Mouse (Mus musculus) E14TG2a.4 (cell line): Measurements from ENCODE around the gene Syngap1.

Experiments used
- CTCF ChIP-seq: conservative IDR thresholded peaks from 2 replicates; pipeline ENCODE4 v1.5.1; 2014; ENCODE audit warnings: low read length
- POU5F1 ChIP-seq: IDR thresholded peaks from 2 replicates; pipeline ENCODE4 v1.6.1; 2014; ENCODE audit warnings: low read length, borderline replicate concordance

DNA sequence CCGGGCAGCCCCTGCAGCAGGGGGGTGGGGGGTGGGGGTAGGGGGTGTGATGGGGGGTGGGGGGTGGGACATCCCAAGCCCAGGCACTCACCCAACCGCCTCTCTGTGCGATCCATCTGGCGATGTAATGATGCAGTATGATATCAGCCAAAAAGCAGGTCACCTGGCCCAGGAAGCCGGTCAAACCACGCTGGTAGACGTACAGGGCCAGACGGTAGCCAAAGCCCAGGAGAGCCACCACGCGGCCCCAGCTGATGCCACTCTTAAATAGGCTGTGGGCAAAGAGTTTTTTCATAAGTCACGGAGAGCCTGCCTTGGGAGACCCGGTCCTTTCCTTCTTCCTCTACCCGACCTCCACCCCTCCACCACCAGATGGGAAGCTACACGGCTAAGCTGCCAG is 80.0 kb downstream of the Syngap1 start:
- no peak for TF ChIP-seq CTCF
- TF ChIP-seq POU5F1: no peak
